Mouse (Mus musculus): ENCODE measurements around the gene Mrpl55. TPM values are rescaled to one million over a fixed set of nuclear protein-coding genes. Genes with fewer than 3 reads are reported as not detected.

Mrpl55 gene
- polyA plus RNA-seq, 1 experiment from 2014 or later: 100 TPM

DNA sequence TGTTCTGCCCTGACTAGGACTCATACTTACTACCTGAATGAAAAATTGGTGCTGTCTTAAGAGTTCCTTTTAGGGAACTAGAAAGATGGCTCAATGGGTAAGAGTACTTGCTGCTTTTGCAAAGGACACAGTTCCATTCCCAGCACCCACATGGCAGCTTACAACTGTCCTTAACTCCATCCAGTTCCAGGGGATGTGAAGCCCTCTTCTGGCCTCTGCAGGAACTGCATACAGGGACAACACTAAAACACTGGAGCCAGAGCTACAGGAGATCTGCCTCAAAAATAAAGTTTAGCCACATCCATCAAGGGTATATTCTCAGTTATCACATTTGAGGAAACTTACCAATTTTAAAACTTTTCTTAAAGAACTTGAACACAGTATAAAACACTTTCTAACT, 16.8 kb downstream of the Mrpl55 start:
- TF ChIP-seq CTCF (IDR thresholded peaks at IDR 0.05; ENCODE audit: low read depth): peak; percentile 68
- Histone ChIP-seq H3K9me3 (ENCODE audit: low read depth, low read length) (no peaks in the 10 kb centered on the region), H3K9ac (no peak overlapping the region), H3K4me2 (peak overlapping the region; percentile 37), H3K27me3 (ENCODE audit: insufficient read depth, low read length) (no peaks in the 10 kb centered on the region), H3K36me3 (ENCODE audit: insufficient read depth) (peaks cover 60% of the 10 kb centered on the region), H3K27ac (ENCODE audit: low read depth) (peak overlapping the region; percentile 14; the same call in 1 of the 2 replicates), H3K4me3 (ENCODE audit: low read depth, low read length) (no peak overlapping the region), H3K4me1 (ENCODE audit: insufficient read depth) (peaks cover 16% of the 10 kb centered on the region)
- no peak for ATAC-seq (ENCODE audit: insufficient read depth)
- peak; percentile 65 for DNase-seq

DNA sequence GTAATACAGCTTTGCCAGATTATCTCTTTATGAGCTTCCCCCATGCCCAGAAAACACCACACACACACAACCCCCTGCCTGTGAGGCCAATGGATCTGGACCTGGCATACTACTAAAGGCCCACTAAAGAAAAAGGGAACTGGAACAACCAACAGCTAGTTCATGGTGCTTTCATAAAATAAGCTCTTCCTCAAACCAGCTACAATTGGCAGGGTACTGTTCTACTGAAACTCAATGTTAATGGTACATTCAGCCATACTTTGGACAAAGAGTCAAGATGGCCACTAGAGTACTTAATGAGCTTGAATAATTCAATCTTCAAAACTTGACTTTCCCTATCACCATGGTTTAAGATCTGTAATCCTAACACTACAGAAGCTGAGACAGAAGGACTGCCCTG, 19.3 kb downstream of the Mrpl55 start:
- DNase-seq: no peak
- H3K27me3 ChIP-seq (ENCODE audit: insufficient read depth, low read length): no peaks in the 10 kb centered on the region
- no peak overlapping the region for H3K4me2 ChIP-seq
- H3K9ac ChIP-seq: no peak overlapping the region
- peaks cover 45% of the 10 kb centered on the region for H3K36me3 ChIP-seq (ENCODE audit: insufficient read depth)
- H3K9me3 ChIP-seq (ENCODE audit: low read depth, low read length): no peaks in the 10 kb centered on the region
- no peak for TF ChIP-seq CTCF (IDR thresholded peaks at IDR 0.05; ENCODE audit: low read depth)
- H3K4me3 ChIP-seq (ENCODE audit: low read depth, low read length): no peak overlapping the region
- no peak overlapping the region for H3K27ac ChIP-seq (ENCODE audit: low read depth)
- no peak for ATAC-seq (ENCODE audit: insufficient read depth)
- peaks cover 32% of the 10 kb centered on the region for H3K4me1 ChIP-seq (ENCODE audit: insufficient read depth)

DNA sequence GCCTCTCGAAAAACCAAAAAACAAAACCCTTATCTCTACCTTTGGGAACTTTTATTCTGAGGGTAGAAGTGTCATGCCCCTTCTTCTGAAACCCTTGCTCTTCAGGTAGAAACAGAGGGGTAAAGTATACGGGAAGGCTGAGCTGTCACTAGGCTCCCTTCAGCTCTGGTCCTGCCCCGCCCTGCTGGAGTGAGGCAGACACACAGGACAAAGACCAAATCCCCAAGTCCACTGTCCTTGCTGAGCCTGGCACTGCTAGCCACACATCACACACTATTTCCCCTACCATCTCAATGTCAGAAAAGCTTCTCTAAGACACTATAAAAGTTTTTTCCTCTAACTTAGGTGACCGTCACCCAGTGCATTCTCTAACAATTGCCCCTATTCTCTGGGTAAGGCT, 20.0 kb downstream of the Mrpl55 start:
- H3K4me3 ChIP-seq (ENCODE audit: low read depth, low read length): no peak overlapping the region
- 81% methylated on average over 4 of the region's 4 CpGs for WGBS
- no peak overlapping the region for H3K4me2 ChIP-seq
- H3K27ac ChIP-seq (ENCODE audit: low read depth): no peak overlapping the region
- no peak for TF ChIP-seq CTCF (IDR thresholded peaks at IDR 0.05; ENCODE audit: low read depth)
- H3K9ac ChIP-seq: no peak overlapping the region
- H3K36me3 ChIP-seq (ENCODE audit: insufficient read depth): peaks cover 39% of the 10 kb centered on the region
- no peaks in the 10 kb centered on the region for H3K9me3 ChIP-seq (ENCODE audit: low read depth, low read length)
- DNase-seq (no peak), ATAC-seq (ENCODE audit: insufficient read depth) (no peak)
- H3K27me3 ChIP-seq (ENCODE audit: insufficient read depth, low read length): no peaks in the 10 kb centered on the region
- H3K4me1 ChIP-seq (ENCODE audit: insufficient read depth): peaks cover 32% of the 10 kb centered on the region

DNA sequence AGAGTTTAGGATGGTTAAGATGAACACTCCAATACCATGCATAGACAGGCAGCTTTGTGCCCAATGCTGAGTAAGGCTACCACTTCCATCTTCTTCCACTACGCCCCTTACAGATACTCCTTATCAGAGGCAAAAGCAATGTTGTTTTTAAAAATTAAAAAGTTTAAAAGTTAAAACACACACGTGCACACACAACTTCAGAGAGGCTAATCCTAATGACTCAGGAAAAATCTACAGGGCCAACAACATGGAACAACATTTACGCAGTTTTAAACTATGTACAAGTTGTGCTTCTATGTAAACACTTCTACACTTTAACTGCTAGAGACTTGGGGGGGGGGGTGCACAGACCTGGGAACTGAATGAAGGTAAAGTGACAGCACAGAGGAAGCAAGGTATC, 21.7 kb downstream of the Mrpl55 start:
- no peak for ATAC-seq (ENCODE audit: insufficient read depth)

DNA sequence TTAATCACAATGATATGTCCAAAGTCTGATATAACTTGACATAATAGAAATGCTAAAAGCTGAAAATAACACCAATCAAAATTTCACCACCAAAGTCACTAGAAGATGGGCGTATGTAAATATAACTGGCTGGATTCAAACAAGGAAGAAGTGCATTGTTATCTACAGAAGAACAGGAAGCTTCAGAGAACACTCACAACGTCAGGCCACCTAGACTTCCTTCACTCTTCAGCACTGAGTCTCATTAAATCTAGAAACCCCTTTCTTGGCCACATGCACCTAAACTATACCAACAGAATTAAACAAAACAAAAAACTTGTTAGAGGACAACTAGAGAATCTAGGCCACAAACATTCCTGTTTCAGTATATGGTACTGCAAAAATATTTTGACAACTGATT, 22.2 kb downstream of the Mrpl55 start:
- Histone ChIP-seq H3K4me2 (peak overlapping the region; percentile 21; the same call in 1 of the 2 replicates), H3K9ac (no peak overlapping the region), H3K27me3 (ENCODE audit: insufficient read depth, low read length) (no peaks in the 10 kb centered on the region), H3K4me1 (ENCODE audit: insufficient read depth) (peaks cover 25% of the 10 kb centered on the region), H3K36me3 (ENCODE audit: insufficient read depth) (peaks cover 22% of the 10 kb centered on the region), H3K4me3 (ENCODE audit: low read depth, low read length) (no peak overlapping the region), H3K27ac (ENCODE audit: low read depth) (no peak overlapping the region), H3K9me3 (ENCODE audit: low read depth, low read length) (no peaks in the 10 kb centered on the region)
- no peak for DNase-seq
- WGBS: 43% methylated on average over 2 of the region's 2 CpGs
- TF ChIP-seq CTCF (IDR thresholded peaks at IDR 0.05; ENCODE audit: low read depth): no peak
- ATAC-seq (ENCODE audit: insufficient read depth): no peak

More for the DNA sequence above, 21.7 kb downstream of the Mrpl55 start:
- H3K36me3 ChIP-seq (ENCODE audit: insufficient read depth): peaks cover 25% of the 10 kb centered on the region
- no peaks in the 10 kb centered on the region for H3K27me3 ChIP-seq (ENCODE audit: insufficient read depth, low read length)
- H3K4me1 ChIP-seq (ENCODE audit: insufficient read depth): peaks cover 29% of the 10 kb centered on the region
- peak overlapping the region; percentile 21; the same call in 1 of the 2 replicates for H3K4me2 ChIP-seq
- 79% methylated on average over 3 of the region's 3 CpGs for WGBS
- no peaks in the 10 kb centered on the region for H3K9me3 ChIP-seq (ENCODE audit: low read depth, low read length)
- TF ChIP-seq CTCF (IDR thresholded peaks at IDR 0.05; ENCODE audit: low read depth): no peak
- H3K9ac ChIP-seq: no peak overlapping the region
- DNase-seq: no peak
- H3K4me3 ChIP-seq (ENCODE audit: low read depth, low read length): no peak overlapping the region
- H3K27ac ChIP-seq (ENCODE audit: low read depth): no peak overlapping the region

DNA sequence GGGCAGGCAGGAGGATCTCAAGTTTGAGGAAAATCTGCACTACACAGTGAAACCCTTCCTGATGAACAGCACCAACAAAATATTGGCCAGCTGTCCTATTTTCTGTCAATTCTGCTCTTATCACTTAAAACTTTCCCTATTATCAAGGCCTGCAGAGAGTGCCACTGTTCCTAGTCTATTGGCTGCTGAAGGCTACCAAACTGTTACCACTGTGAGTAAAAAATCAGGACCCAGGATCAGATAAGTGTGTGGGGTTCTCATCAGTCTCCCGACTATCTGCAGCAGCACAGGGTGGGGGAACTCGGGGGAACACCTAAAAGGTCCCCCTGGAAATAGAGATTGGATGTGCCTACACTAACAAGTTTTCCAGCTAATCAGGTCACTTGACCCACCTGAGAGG, 22.9 kb downstream of the Mrpl55 start:
- DNase-seq: no peak
- TF ChIP-seq CTCF (IDR thresholded peaks at IDR 0.05; ENCODE audit: low read depth): no peak
- Histone ChIP-seq H3K9ac (peak overlapping the region; percentile 13; the same call in 1 of the 2 replicates), H3K9me3 (ENCODE audit: low read depth, low read length) (no peaks in the 10 kb centered on the region), H3K36me3 (ENCODE audit: insufficient read depth) (peaks cover 18% of the 10 kb centered on the region), H3K4me2 (peak overlapping the region; percentile 87), H3K27ac (ENCODE audit: low read depth) (no peak overlapping the region), H3K27me3 (ENCODE audit: insufficient read depth, low read length) (no peaks in the 10 kb centered on the region), H3K4me3 (ENCODE audit: low read depth, low read length) (peak overlapping the region; percentile 13; the same call in 1 of the 2 replicates), H3K4me1 (ENCODE audit: insufficient read depth) (peaks cover 22% of the 10 kb centered on the region)
- WGBS: 49% methylated on average over 2 of the region's 2 CpGs
- no peak for ATAC-seq (ENCODE audit: insufficient read depth)

DNA sequence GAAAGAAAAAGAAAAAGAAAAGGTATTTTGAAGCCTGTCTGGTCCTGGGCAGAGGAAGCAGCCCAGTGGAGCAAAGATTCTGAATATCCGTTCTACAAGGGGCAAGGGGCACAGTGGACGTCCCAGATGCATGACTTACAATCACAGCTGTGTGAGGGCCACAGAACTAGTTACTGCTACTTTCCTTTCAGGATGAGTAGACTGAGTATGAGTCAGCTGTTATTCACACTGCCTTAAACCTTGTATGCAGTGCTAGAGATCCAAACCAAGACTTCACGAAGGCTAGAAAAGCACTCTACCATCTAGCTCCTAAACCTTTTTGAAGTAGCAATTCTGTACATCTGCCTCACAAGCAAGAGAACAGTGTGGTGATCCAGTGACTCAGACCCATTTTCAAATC, 24.0 kb downstream of the Mrpl55 start:
- peaks cover 15% of the 10 kb centered on the region; the same call in 1 of the 2 replicates for H3K36me3 ChIP-seq (ENCODE audit: insufficient read depth)
- 38% methylated on average over 3 of the region's 3 CpGs for WGBS
- peak overlapping the region; percentile 87 for H3K4me2 ChIP-seq
- peaks cover 22% of the 10 kb centered on the region for H3K4me1 ChIP-seq (ENCODE audit: insufficient read depth)
- ATAC-seq (ENCODE audit: insufficient read depth) (no peak), DNase-seq (no peak)
- TF ChIP-seq CTCF (IDR thresholded peaks at IDR 0.05; ENCODE audit: low read depth): no peak
- peak overlapping the region; percentile 100 for H3K4me3 ChIP-seq (ENCODE audit: low read depth, low read length)
- no peaks in the 10 kb centered on the region for H3K27me3 ChIP-seq (ENCODE audit: insufficient read depth, low read length)
- peak overlapping the region; percentile 100 for H3K9ac ChIP-seq
- H3K27ac ChIP-seq (ENCODE audit: low read depth): no peak overlapping the region
- H3K9me3 ChIP-seq (ENCODE audit: low read depth, low read length): no peaks in the 10 kb centered on the region

Measured in lung, embryonic 14.5 days (tissue).